Mouse (Mus musculus) CD8-positive naive resting alpha-beta T cell, adult 2 months (primary cell): ENCODE measurements around the gene Rhot2.

Experiments used
- DNase-seq, 2 experiments: peaks; one replicate each; pipeline ENCODE4 v3.0.0; 2022; ENCODE audit warnings: low read depth in 2 of 2, low spot score in 2 of 2

Gene Rhot2

GRCm38 (mm10) chr17:25801029-25801428 is 43.6 kb downstream of the Rhot2 start:
- peak; percentile 74 to 78 for DNase-seq

GRCm38 (mm10) chr17:25796951-25797369 is 47.7 kb downstream of the Rhot2 start, which contains the start of gene Metrn:
Gene Metrn, minus strand, starts transcription at chr17:25797136.
- peak; percentile 68 to 75 for DNase-seq

- DNase-seq, result no peak
These were observed 48.4 kb downstream of the Rhot2 start for GRCm38 (mm10) chr17:25796211-25796771.

GRCm38 (mm10) chr17:25795609-25796092 is 49.0 kb downstream of the Rhot2 start, which contains the start of gene AC134908.4:
Gene AC134908.4, minus strand, starts transcription at chr17:25795659.
- DNase-seq, result no peak

- DNase-seq, result no peak
These were observed 49.7 kb downstream of the Rhot2 start for GRCm38 (mm10) chr17:25794998-25795397.

- DNase-seq, result no peak
These were observed 50.5 kb downstream of the Rhot2 start for GRCm38 (mm10) chr17:25794197-25794596.

GRCm38 (mm10) chr17:25792615-25793014 is 52.0 kb downstream of the Rhot2 start, which contains the start of gene Fam173a:
Gene Fam173a, minus strand, starts transcription at chr17:25792901.
- DNase-seq, result peak; percentile 63 to 75

- DNase-seq, result peak; percentile 80 to 87
These were observed 52.7 kb downstream of the Rhot2 start for GRCm38 (mm10) chr17:25791843-25792527.

- no peak for DNase-seq
These were observed 53.3 kb downstream of the Rhot2 start for GRCm38 (mm10) chr17:25791320-25791842.
